Mouse (Mus musculus) cerebellum, adult 9-10 months (tissue): ENCODE data around the gene Mip.
"Not testable (repeated sequence)": the region's sequence is repeated elsewhere in the genome, so short reads cannot be mapped to it uniquely, and the experiment has no call there.

Experiments
- DNase-seq: peaks from one replicate; pipeline ENCODE4 v3.0.0; 2022

The Mip gene

GRCm38 (mm10) chr10:128225538-128225937 is at the start of gene Mip:
Gene Mip, plus strand, starts transcription at chr10:128225838.
- no peak for DNase-seq

- peak; percentile 76 for DNase-seq
Measured at GRCm38 (mm10) chr10:128175996-128176755, 49.5 kb upstream of the Mip start.

- no peak for DNase-seq
Measured at GRCm38 (mm10) chr10:128177316-128177715, 48.3 kb upstream of the Mip start.

GRCm38 (mm10) chr10:128179989-128180388 is 45.6 kb upstream of the Mip start, which contains the start of gene Rbms2:
Gene Rbms2, minus strand, starts transcription at chr10:128180297.
- DNase-seq: no peak

GRCm38 (mm10) chr10:128184296-128184695 is 41.3 kb upstream of the Mip start:
- DNase-seq: no peak

GRCm38 (mm10) chr10:128185277-128185940 is 40.2 kb upstream of the Mip start:
- DNase-seq: no peak

GRCm38 (mm10) chr10:128185959-128186358 is 39.7 kb upstream of the Mip start:
- peak; percentile 83 for DNase-seq

GRCm38 (mm10) chr10:128187181-128187605 is 38.4 kb upstream of the Mip start:
- no peak for DNase-seq

- peak; percentile 85 for DNase-seq
Measured at GRCm38 (mm10) chr10:128188242-128188877, 37.3 kb upstream of the Mip start.

- DNase-seq: no peak
Measured at GRCm38 (mm10) chr10:128191472-128191871, 34.2 kb upstream of the Mip start.

GRCm38 (mm10) chr10:128192030-128192766 is 33.4 kb upstream of the Mip start:
- DNase-seq: not testable (repeated sequence)

- no peak for DNase-seq
Measured at GRCm38 (mm10) chr10:128193113-128193512, 32.5 kb upstream of the Mip start.

GRCm38 (mm10) chr10:128194024-128194550 is 31.6 kb upstream of the Mip start, which contains the start of gene Gls2:
Gene Gls2, plus strand, starts transcription at chr10:128194457.
- DNase-seq: peak; percentile 99

GRCm38 (mm10) chr10:128194551-128195461 is 30.8 kb upstream of the Mip start:
- peak; percentile 77 for DNase-seq

GRCm38 (mm10) chr10:128201856-128202255 is 23.8 kb upstream of the Mip start:
- no peak for DNase-seq

GRCm38 (mm10) chr10:128204941-128205340 is 20.7 kb upstream of the Mip start:
- DNase-seq: no peak

GRCm38 (mm10) chr10:128208326-128208725 is 17.3 kb upstream of the Mip start:
- DNase-seq: no peak

GRCm38 (mm10) chr10:128209311-128210009 is 16.2 kb upstream of the Mip start:
- no peak for DNase-seq

GRCm38 (mm10) chr10:128210131-128210530 is 15.5 kb upstream of the Mip start:
- no peak for DNase-seq

- no peak for DNase-seq
Measured at GRCm38 (mm10) chr10:128210954-128211353, 14.7 kb upstream of the Mip start.
